Mouse (Mus musculus): Measurements from ENCODE around the gene Txnip. TPM values are rescaled to one million over a fixed set of nuclear protein-coding genes. Genes with fewer than 3 reads are reported as not detected.
A peak's percentile ranks its signal among the peaks of the same experiment; 100 is the strongest.

Txnip gene
- polyA plus RNA-seq, 1 experiment from 2014 or later: 71.4 TPM

DNA sequence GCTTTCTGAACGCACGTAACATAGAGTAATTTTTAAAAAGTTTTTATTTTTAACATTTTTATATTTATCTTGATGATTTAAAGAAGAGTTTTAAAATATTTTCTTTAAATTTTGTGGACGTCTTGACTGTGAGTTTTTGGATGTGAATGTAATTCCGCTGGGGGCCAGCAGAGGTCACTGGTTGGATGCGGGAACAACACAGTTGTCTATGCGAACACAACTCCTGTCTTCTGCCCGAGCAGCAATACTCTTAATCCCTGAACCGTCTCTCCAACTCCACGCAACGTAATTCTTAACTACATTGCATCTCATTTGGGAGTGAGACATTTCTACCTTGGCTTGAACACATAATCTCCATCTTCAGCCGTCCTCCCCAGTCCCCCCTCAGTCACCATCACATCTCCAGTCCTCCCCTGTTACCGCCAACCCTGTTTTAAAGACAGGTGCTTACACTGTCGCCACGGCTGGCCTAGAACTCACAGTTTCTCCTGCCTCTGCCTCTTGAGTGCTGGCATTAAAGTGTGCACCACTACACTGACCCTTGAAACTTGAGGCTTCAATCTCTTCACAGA lies 10.3 kb upstream of the Txnip start:
- H3K4me1 ChIP-seq (replicated peaks; ENCODE audit: control insufficient read depth, insufficient read depth, low read length): no peaks in the 10 kb centered on the region

DNA sequence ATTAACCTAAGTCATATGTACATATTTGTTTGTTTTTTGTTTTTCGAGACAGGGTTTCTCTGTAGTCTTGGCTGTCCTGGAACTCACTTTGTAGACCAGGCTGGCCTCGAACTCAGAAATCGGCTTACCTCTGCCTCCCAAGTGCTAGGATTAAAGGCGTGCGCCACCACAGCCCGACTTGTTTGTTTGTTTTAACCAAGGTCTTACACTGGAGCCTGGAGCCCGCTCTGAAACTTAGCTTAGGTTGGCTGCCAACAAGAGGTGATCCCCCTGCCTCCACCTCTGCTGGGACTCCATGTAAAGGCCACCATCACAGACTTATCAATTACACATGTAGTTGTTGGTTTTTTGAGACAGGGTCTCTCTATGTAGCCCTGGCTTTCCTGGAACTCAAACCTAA lies 8.9 kb upstream of the Txnip start:
- H3K4me2 ChIP-seq (replicated peaks): no peak overlapping the region
- no peak overlapping the region for H3K9ac ChIP-seq
- no peak for DNase-seq (ENCODE audit: low spot score)
- no peak overlapping the region for H3K4me3 ChIP-seq (replicated peaks; ENCODE audit: low read length)
- no peaks in the 10 kb centered on the region for H3K36me3 ChIP-seq (replicated peaks; ENCODE audit: control insufficient read depth, insufficient read depth)
- no peaks in the 10 kb centered on the region for H3K27me3 ChIP-seq (ENCODE audit: control insufficient read depth, insufficient read depth, low read length)
- no peak for ATAC-seq (ENCODE audit: low FRiP score)
- no peaks in the 10 kb centered on the region for H3K9me3 ChIP-seq (ENCODE audit: control insufficient read depth, low read length)
- H3K27ac ChIP-seq: no peak overlapping the region
- WGBS: 87% methylated on average over 7 of the region's 7 CpGs
- H3K4me1 ChIP-seq (replicated peaks; ENCODE audit: control insufficient read depth, insufficient read depth, low read length): no peaks in the 10 kb centered on the region

More for the DNA sequence above, 10.3 kb upstream of the Txnip start:
- Histone ChIP-seq H3K4me2 (replicated peaks) (0 out of 2 replicates have a peak overlapping the region, but pooled peaks have one; percentile 24), H3K9me3 (ENCODE audit: control insufficient read depth, low read length) (no peaks in the 10 kb centered on the region), H3K36me3 (replicated peaks; ENCODE audit: control insufficient read depth, insufficient read depth) (no peaks in the 10 kb centered on the region), H3K9ac (no peak overlapping the region), H3K4me3 (replicated peaks; ENCODE audit: low read length) (no peak overlapping the region), H3K27me3 (ENCODE audit: control insufficient read depth, insufficient read depth, low read length) (no peaks in the 10 kb centered on the region), H3K27ac (no peak overlapping the region)
- DNase-seq (ENCODE audit: low spot score) (peak; percentile 75), ATAC-seq (ENCODE audit: low FRiP score) (no peak; the same call in 1 of the 2 replicates)
- 9% methylated on average over 14 of the region's 14 CpGs for WGBS

DNA sequence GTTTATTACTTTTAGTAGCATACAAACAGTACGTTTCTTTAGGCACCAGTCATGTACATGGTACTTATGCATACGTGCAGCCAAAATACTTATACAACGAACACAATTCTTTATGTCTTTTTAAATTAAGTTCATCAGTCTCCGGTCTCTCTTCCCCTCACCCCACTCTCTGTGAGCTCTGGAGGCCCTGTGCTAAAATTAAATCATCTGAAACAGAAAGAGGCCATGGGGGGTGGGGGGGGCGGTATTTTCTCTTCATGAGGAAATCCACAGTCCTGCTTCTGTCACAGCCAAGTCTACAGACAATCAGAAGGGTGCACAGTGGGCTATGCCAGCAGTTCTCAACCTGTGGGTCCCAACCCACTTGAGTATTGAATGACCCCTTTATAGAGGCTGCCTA lies 8.4 kb upstream of the Txnip start:
- DNase-seq (ENCODE audit: low spot score): no peak
- no peak overlapping the region for H3K27ac ChIP-seq
- H3K9ac ChIP-seq: no peak overlapping the region
- 82% methylated on average over 5 of the region's 5 CpGs for WGBS
- H3K4me3 ChIP-seq (replicated peaks; ENCODE audit: low read length): no peak overlapping the region
- H3K9me3 ChIP-seq (ENCODE audit: control insufficient read depth, low read length): no peaks in the 10 kb centered on the region
- H3K4me2 ChIP-seq (replicated peaks): no peak overlapping the region
- no peaks in the 10 kb centered on the region for H3K27me3 ChIP-seq (ENCODE audit: control insufficient read depth, insufficient read depth, low read length)
- ATAC-seq (ENCODE audit: low FRiP score): no peak
- no peaks in the 10 kb centered on the region for H3K36me3 ChIP-seq (replicated peaks; ENCODE audit: control insufficient read depth, insufficient read depth)
- H3K4me1 ChIP-seq (replicated peaks; ENCODE audit: control insufficient read depth, insufficient read depth, low read length): no peaks in the 10 kb centered on the region

DNA sequence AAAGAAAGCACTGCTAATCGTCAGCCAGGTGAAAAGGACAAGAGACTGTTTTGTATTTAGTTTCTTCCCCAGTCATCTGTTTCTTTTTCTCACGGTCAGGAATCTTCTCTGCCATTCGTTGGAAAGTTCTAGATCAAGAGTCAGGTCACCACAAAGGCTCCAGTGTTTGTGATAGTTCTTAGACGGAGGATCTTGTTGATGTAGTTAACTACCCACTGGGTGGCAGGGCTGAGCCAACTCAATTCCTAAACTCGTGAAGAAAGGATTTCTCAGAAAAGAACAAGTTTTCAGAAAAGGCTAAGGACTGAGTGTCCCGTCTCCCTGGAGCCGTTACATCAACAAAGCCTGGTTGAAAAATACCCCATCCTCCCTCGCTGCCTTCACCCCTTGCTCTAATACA lies 6.6 kb upstream of the Txnip start:
- DNase-seq (ENCODE audit: low spot score) (peak; percentile 73), ATAC-seq (ENCODE audit: low FRiP score) (no peak)
- H3K9ac ChIP-seq: no peak overlapping the region
- 26% methylated on average over 8 of the region's 8 CpGs for WGBS
- no peaks in the 10 kb centered on the region for H3K27me3 ChIP-seq (ENCODE audit: control insufficient read depth, insufficient read depth, low read length)
- H3K27ac ChIP-seq: no peak overlapping the region
- H3K4me3 ChIP-seq (replicated peaks; ENCODE audit: low read length): no peak overlapping the region
- H3K36me3 ChIP-seq (replicated peaks; ENCODE audit: control insufficient read depth, insufficient read depth): no peaks in the 10 kb centered on the region
- peaks cover 2% of the 10 kb centered on the region; the same call in 1 of the 2 replicates for H3K4me1 ChIP-seq (replicated peaks; ENCODE audit: control insufficient read depth, insufficient read depth, low read length)
- no peak overlapping the region for H3K4me2 ChIP-seq (replicated peaks)
- H3K9me3 ChIP-seq (ENCODE audit: control insufficient read depth, low read length): no peaks in the 10 kb centered on the region

DNA sequence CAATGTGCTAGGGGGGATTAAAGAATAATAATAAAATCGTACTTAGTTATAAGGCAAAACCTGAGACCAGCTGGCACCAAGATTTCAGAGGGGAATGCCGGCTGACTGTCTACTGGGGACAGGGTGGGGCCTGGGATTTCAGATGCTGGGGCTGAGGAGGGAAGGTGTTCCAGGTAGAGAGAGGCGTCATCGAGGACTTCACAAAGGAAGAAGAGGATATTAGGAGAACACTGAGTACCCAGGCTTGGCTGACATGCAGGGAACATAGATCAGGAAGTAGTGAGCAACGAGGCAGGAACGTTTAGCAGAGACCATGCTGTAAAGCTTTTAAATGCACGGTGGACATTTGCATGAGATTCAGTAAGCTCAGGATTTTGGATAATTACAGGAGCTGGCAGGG lies 5.9 kb upstream of the Txnip start:
- H3K9ac ChIP-seq: no peak overlapping the region
- DNase-seq (ENCODE audit: low spot score) (no peak), ATAC-seq (ENCODE audit: low FRiP score) (no peak)
- H3K27me3 ChIP-seq (ENCODE audit: control insufficient read depth, insufficient read depth, low read length): no peaks in the 10 kb centered on the region
- 78% methylated on average over 7 of the region's 7 CpGs for WGBS
- H3K4me1 ChIP-seq (replicated peaks; ENCODE audit: control insufficient read depth, insufficient read depth, low read length): peaks cover 9% of the 10 kb centered on the region
- H3K36me3 ChIP-seq (replicated peaks; ENCODE audit: control insufficient read depth, insufficient read depth): no peaks in the 10 kb centered on the region
- H3K9me3 ChIP-seq (ENCODE audit: control insufficient read depth, low read length): no peaks in the 10 kb centered on the region
- H3K4me2 ChIP-seq (replicated peaks): no peak overlapping the region
- H3K4me3 ChIP-seq (replicated peaks; ENCODE audit: low read length): no peak overlapping the region
- H3K27ac ChIP-seq: no peak overlapping the region

DNA sequence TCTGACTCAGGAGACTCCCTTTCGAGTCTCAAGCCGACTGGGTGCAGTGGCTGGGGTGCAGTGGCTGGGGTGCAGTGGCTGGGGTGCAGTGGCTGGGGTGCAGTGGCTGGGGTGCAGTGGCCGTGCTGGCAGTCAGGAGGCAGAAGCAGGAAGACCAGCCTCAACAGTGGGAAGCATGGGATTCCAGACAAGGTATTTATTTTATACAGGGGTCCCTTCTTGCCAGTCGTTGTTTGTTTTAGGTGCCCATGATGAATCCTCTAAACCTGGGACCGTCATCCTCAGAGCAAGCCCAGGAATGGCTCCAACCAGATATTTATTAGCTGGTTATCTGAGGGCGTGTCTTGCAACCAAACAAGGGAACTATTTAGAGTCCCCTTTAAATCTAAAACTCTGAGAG lies 4.2 kb upstream of the Txnip start:
- Histone ChIP-seq H3K9me3 (ENCODE audit: control insufficient read depth, low read length) (no peaks in the 10 kb centered on the region), H3K4me3 (replicated peaks; ENCODE audit: low read length) (no peak overlapping the region), H3K4me2 (replicated peaks) (no peak overlapping the region), H3K27me3 (ENCODE audit: control insufficient read depth, insufficient read depth, low read length) (no peaks in the 10 kb centered on the region), H3K9ac (no peak overlapping the region), H3K4me1 (replicated peaks; ENCODE audit: control insufficient read depth, insufficient read depth, low read length) (peaks cover 11% of the 10 kb centered on the region), H3K36me3 (replicated peaks; ENCODE audit: control insufficient read depth, insufficient read depth) (no peaks in the 10 kb centered on the region), H3K27ac (no peak overlapping the region)
- DNase-seq (ENCODE audit: low spot score) (no peak), ATAC-seq (ENCODE audit: low FRiP score) (no peak)
- WGBS: 84% methylated on average over 6 of the region's 6 CpGs

DNA sequence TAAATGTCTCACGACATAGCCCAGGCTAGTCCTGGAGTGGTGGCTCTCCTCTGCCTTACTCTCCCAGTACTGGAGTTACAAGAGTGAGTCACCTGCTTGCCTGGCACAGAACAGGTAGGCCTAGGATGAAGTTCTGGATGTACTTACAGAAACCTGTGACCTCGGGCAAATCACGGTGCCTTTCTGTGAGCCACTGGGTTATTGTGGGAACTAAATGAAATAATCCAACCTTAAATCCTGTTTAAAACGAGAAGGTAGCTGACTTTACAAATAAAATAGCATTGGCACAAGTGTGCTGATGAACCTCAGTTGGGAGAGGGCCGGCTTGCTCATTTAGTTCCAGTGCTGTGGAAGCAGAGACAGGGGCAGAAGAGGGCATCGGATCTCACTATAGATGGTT lies 3.5 kb upstream of the Txnip start:
- Histone ChIP-seq H3K4me1 (replicated peaks; ENCODE audit: control insufficient read depth, insufficient read depth, low read length) (peaks cover 17% of the 10 kb centered on the region), H3K4me2 (replicated peaks) (no peak overlapping the region), H3K36me3 (replicated peaks; ENCODE audit: control insufficient read depth, insufficient read depth) (no peaks in the 10 kb centered on the region), H3K4me3 (replicated peaks; ENCODE audit: low read length) (no peak overlapping the region), H3K27me3 (ENCODE audit: control insufficient read depth, insufficient read depth, low read length) (no peaks in the 10 kb centered on the region), H3K27ac (no peak overlapping the region), H3K9ac (no peak overlapping the region), H3K9me3 (ENCODE audit: control insufficient read depth, low read length) (no peaks in the 10 kb centered on the region)
- 85% methylated on average over 6 of the region's 6 CpGs for WGBS
- ATAC-seq (ENCODE audit: low FRiP score): no peak
- no peak for DNase-seq (ENCODE audit: low spot score)

DNA sequence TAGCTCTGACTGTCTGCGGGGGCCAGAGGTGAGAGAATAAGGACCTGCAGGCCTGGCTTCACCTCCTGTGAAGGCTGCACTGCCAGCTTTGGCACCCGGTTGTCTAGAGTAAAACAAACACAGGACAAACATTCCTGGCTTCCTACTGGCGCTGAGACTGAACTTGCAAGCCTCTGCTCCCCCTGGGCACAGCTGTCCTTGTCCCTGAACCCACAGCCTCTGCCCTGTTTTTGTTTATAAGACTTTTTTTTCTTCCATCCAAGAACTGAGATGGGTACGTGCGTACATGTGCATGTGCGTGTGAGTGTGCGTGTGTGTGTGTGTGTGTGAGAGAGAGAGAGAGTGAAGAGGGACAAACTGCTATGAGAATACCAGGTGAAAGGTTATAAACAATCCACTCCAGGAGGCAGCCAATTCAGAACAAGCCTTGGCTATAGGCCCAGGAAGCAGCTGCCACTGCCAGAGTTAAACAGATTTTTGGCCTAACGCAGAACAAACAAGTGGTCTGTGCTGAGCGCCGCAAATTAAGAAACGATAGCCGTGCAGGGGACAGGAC lies 2.6 kb upstream of the Txnip start:
- H3K9me3 ChIP-seq (ENCODE audit: control insufficient read depth, low read length): no peaks in the 10 kb centered on the region
- ATAC-seq (ENCODE audit: low FRiP score) (peak; percentile 13; the same call in 1 of the 2 replicates), DNase-seq (ENCODE audit: low spot score) (peak; percentile 69)
- H3K4me3 ChIP-seq (replicated peaks; ENCODE audit: low read length): no peak overlapping the region
- no peak overlapping the region for H3K9ac ChIP-seq
- peaks cover 26% of the 10 kb centered on the region for H3K4me1 ChIP-seq (replicated peaks; ENCODE audit: control insufficient read depth, insufficient read depth, low read length)
- no peaks in the 10 kb centered on the region for H3K27me3 ChIP-seq (ENCODE audit: control insufficient read depth, insufficient read depth, low read length)
- H3K4me2 ChIP-seq (replicated peaks): no peak overlapping the region
- H3K27ac ChIP-seq: peak overlapping the region; percentile 63
- 35% methylated on average over 12 of the region's 12 CpGs for WGBS
- H3K36me3 ChIP-seq (replicated peaks; ENCODE audit: control insufficient read depth, insufficient read depth): peaks cover 7% of the 10 kb centered on the region

DNA sequence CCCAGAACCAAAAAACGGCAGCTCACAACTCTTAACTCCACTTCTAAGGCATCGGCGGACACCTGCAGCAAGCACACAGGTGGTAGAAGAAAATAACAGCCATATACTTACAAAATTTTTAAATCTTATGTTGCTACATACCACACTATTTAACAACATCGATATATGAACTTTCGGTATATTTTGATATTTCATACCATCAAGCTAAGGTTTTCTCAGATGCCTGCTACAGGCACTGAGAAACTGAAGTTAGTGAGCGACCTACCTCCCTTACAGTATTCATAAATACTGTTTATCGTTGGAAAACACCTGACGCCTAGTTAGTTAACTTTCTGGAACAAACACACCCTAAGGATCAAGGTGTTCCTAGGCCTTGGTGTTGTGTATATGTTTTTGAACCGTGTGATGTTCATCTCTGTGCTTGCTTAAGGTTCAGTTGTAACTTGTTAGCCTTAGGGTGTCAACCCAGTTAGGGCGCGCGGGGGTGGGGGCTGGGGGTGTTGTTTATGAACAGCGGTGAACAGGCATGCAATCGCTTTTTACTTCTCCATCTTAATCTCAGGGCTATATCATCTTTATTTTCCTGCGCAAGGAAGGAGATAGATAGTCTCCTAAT lies 1.6 kb upstream of the Txnip start:
- H3K9me3 ChIP-seq (ENCODE audit: control insufficient read depth, low read length): no peaks in the 10 kb centered on the region
- no peak overlapping the region for H3K9ac ChIP-seq
- peak overlapping the region; percentile 85 for H3K4me2 ChIP-seq (replicated peaks)
- H3K36me3 ChIP-seq (replicated peaks; ENCODE audit: control insufficient read depth, insufficient read depth): peaks cover 17% of the 10 kb centered on the region
- H3K27me3 ChIP-seq (ENCODE audit: control insufficient read depth, insufficient read depth, low read length): no peaks in the 10 kb centered on the region
- no peak for DNase-seq (ENCODE audit: low spot score)
- no peak overlapping the region for H3K27ac ChIP-seq
- peaks cover 36% of the 10 kb centered on the region for H3K4me1 ChIP-seq (replicated peaks; ENCODE audit: control insufficient read depth, insufficient read depth, low read length)
- no peak for ATAC-seq (ENCODE audit: low FRiP score)
- no peak overlapping the region for H3K4me3 ChIP-seq (replicated peaks; ENCODE audit: low read length)
- 89% methylated on average over 15 of the region's 15 CpGs for WGBS
